Mouse (Mus musculus) bone marrow, adult 2 months (tissue): Measurements from ENCODE around the gene Fam104a. TPM values are rescaled to one million over a fixed set of nuclear protein-coding genes. Genes with fewer than 3 reads are reported as not detected.
A peak's percentile ranks its signal among the peaks of the same experiment; 100 is the strongest.

ENCODE experiments used
- H3K27ac ChIP-seq: fragments of 200-500 bp; 2 replicates; pipeline ENCODE4 v1.5.1; 2012; ENCODE audit warnings: low read depth, mild to moderate bottlenecking, control low read depth, inconsistent platforms, low read length; ENCODE audit not compliant: control insufficient read depth, poor library complexity, insufficient read depth
- H3K4me1 ChIP-seq: fragments of 200-500 bp; 2 replicates; pipeline ENCODE4 v1.6.1; 2011; ENCODE audit warnings: low read length; ENCODE audit not compliant: control insufficient read depth, insufficient read depth
- H3K4me3 ChIP-seq: fragments of 200-500 bp; replicated peaks from 2 replicates; pipeline ENCODE3; 2011; ENCODE audit warnings: mild to moderate bottlenecking, low read depth, low read length, control low read depth; ENCODE audit not compliant: control insufficient read depth
- CTCF ChIP-seq: fragments of 200-500 bp; IDR thresholded peaks from 2 replicates; pipeline ENCODE4 v1.5.1; 2011; ENCODE audit warnings: low read length, control low read depth; ENCODE audit not compliant: control insufficient read depth, insufficient read depth
- POLR2A ChIP-seq: fragments of 200-500 bp; IDR thresholded peaks from 2 replicates; pipeline ENCODE4 v1.6.1; 2011; ENCODE audit warnings: low read depth, mild to moderate bottlenecking, control low read depth, low read length, borderline replicate concordance; ENCODE audit not compliant: control insufficient read depth
- WGBS: fragments of 180-500 bp; shearing (Covaris S2); methylation state at CpG from one replicate; pipeline ENCODE4 v1.1.7; 2018; 5-methylcytosine and 5-hydroxymethylcytosine counted together
- polyA plus RNA-seq: library from polyadenylated mRNA; stranded (reverse); fragments of >200 nt; gene quantifications from 2 replicates; pipeline ENCODE4 v1.2.4, GENCODE M21; 2011; ENCODE audit warnings: low replicate concordance; ENCODE audit not compliant: missing spikeins, insufficient read depth, insufficient read length

The Fam104a gene
- polyA plus RNA-seq, 1 experiment, result 35.2 TPM

- 94% methylated on average over 2 of the region's 2 CpGs for WGBS
These were observed 3.1 kb upstream of the Fam104a start for GRCm38 (mm10) chr11:113687031-113687430.

DNA sequence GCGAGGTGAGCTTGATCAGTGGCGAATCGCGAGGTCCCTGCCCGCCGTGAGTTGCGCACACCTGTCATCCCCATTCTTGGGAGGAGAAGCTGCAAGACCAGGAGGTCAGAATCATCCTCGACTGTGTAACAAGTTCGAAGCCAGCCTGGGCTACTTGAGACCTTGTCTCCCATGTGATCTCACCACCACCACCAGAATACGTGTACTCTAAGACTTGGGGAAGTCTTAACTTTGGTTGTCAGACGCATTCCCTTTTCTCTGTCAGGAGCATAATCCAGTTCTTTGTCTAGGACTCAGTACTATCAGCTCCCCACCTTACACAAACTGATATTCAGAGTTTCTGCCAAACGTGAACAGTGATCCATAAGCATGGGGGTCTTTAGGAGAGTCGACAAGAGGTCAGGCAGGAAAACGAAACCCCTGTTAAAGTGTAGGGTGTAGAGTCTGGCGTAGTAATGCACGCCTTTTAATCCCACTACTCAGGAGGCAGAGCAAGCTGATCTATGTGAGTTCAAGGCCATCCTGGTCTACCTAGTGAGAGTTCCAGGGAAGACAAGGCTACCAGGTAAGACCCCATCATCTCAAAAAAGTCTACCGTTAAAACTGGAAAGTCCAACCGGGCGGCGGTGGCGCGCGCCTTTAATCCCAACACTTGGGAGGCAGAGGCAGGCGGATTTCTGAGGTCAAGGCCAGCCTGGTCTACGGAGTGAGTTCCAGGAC lies 912 bp upstream of the Fam104a start:
- TF ChIP-seq CTCF, result no peak
- TF ChIP-seq POLR2A, result no peak
- H3K4me3 ChIP-seq, result peak overlapping the region; percentile 93
- 40% methylated on average over 25 of the region's 25 CpGs for WGBS
- H3K27ac ChIP-seq, result peak overlapping the region; percentile 98
- no peaks in the 10 kb centered on the region; the same call in 1 of the 2 replicates for H3K4me1 ChIP-seq

More at GRCm38 (mm10) chr11:113687031-113687430, 3.1 kb upstream of the Fam104a start:
- Histone ChIP-seq H3K4me1 (no peaks in the 10 kb centered on the region; the same call in 1 of the 2 replicates), H3K4me3 (no peak overlapping the region), H3K27ac (no peak overlapping the region)
- TF ChIP-seq POLR2A (no peak), CTCF (no peak)

- TF ChIP-seq CTCF, result no peak
- WGBS, result 0% methylated on average over 34 of the region's 38 CpGs
- H3K4me3 ChIP-seq, result peak overlapping the region; percentile 93
- peak overlapping the region; percentile 98 for H3K27ac ChIP-seq
- no peaks in the 10 kb centered on the region; the same call in 1 of the 2 replicates for H3K4me1 ChIP-seq
These were observed 363 bp downstream of the Fam104a start for GRCm38 (mm10) chr11:113683627-113683956.

- TF ChIP-seq POLR2A, result peak; percentile 34; the same call in 1 of the 2 replicates
- no peak for TF ChIP-seq CTCF
- 5% methylated on average over 38 of the region's 38 CpGs for WGBS
- Histone ChIP-seq H3K4me1 (peaks cover 3% of the 10 kb centered on the region; the same call in 1 of the 2 replicates), H3K4me3 (peak overlapping the region; percentile 93), H3K27ac (peak overlapping the region; percentile 98)
These were observed 893 bp downstream of the Fam104a start for GRCm38 (mm10) chr11:113682897-113683626.

DNA sequence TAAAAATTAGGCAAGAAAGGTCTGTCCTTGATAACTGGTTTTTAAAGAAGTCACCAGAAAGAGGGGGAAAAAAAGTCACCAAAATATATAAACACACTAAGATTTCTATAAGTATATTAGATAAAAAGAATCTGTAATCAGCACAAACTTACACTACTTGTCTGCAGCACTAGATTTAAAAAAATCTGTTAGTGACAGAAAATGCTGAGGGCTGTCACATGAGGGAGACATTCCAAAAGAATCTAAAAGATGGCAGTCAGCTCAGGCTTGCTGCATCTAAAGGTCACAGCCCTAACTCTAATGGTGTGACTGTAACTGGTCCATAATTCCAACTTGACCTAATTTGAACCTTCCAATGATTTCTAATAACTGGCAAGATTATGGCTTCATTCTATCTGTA lies 2.0 kb downstream of the Fam104a start:
- no peak for TF ChIP-seq POLR2A
- TF ChIP-seq CTCF, result no peak
- Histone ChIP-seq H3K27ac (no peak overlapping the region), H3K4me1 (peaks cover 3% of the 10 kb centered on the region; the same call in 1 of the 2 replicates), H3K4me3 (no peak overlapping the region)

DNA sequence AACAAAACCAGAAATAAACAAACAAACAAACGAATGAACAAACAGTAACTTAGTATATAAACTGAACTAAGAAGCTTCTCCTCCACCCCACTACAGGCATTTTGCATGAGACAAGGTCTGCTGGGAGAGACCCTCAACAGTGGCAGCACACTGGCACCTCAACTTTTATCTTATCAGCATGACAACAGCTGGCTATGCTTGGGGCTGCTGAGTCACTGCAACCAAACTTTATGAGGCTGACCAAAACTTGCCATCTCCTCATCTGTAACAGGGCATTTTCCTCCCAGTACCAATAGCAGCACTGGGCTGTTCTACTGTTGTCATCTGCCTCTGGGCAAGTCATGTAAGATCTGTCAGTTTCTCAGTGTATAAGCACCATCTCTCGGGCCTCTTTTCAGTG lies 3.0 kb downstream of the Fam104a start:
- TF ChIP-seq CTCF, result no peak
- no peak for TF ChIP-seq POLR2A
- Histone ChIP-seq H3K4me1 (peaks cover 3% of the 10 kb centered on the region; the same call in 1 of the 2 replicates), H3K4me3 (no peak overlapping the region), H3K27ac (peak overlapping the region; percentile 46; the same call in 1 of the 2 replicates)
- 64% methylated on average over 2 of the region's 2 CpGs for WGBS

- 67% methylated on average over 8 of the region's 8 CpGs for WGBS
- no peak overlapping the region for H3K4me3 ChIP-seq
- no peak overlapping the region for H3K27ac ChIP-seq
- peaks cover 3% of the 10 kb centered on the region; the same call in 1 of the 2 replicates for H3K4me1 ChIP-seq
- TF ChIP-seq CTCF, result no peak
- TF ChIP-seq POLR2A, result no peak
These were observed 5.6 kb downstream of the Fam104a start for GRCm38 (mm10) chr11:113678373-113678772.

DNA sequence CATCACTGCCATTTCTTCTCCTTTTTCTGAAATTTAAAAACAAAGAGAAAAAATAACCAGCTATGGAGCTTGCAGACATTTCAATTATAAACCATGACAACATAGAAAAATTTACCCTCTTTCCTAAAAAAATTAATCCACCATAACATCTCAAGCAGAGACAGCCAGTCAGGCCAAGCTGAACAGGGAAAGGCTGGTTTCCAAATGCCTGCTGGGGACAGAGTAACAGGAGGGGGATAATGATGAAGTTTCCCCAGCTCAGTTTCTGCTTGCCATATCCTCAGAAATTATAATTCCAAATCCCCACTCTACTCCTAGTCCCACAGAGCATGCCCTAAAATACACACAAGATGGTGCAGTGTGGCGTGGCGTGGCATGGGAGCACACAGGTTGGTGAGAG lies 6.6 kb downstream of the Fam104a start:
- peaks cover 3% of the 10 kb centered on the region; the same call in 1 of the 2 replicates for H3K4me1 ChIP-seq
- H3K27ac ChIP-seq, result no peak overlapping the region

More for the DNA sequence above, 6.6 kb downstream of the Fam104a start:
- TF ChIP-seq POLR2A (no peak), CTCF (no peak)
- WGBS, result 93% methylated on average over 2 of the region's 2 CpGs
- no peak overlapping the region for H3K4me3 ChIP-seq
